Mouse (Mus musculus): ENCODE results near the gene Clec12a. TPM values are rescaled to one million over a fixed set of nuclear protein-coding genes. Genes with fewer than 3 reads are reported as not detected.
"Not testable (repeated sequence)": the region's sequence is repeated elsewhere in the genome, so short reads cannot be mapped to it uniquely, and the experiment has no call there.

Clec12a gene
- polyA plus RNA-seq (2012; rRNA removed): 5.3 and 6.8 TPM in 2 replicates

DNA sequence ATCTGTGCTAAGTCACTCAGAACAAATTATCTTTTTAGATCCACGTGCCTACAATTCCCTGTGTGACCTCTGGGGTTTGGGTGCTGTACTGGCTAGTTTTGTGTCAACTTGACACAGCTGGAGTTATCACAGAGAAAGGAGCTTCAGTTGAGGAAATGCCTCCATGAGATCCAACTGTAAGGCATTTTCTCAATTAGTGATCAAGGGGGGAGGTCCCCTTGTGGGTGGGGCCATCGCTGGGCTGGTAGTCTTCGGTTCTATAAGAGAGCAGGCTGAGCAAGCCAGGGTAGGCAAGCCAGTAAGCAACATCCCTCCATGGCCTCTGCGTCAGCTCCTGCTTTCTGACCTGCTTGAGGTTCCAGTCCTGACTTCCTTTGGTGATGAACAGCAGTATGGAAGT is at the start of gene Clec12a:
Gene Clec12a (plus strand): TSS at position 301 of the 400 bp plus-strand sequence.
- H3K36me3 ChIP-seq (ENCODE audit: control insufficient read depth, insufficient read depth, low read length); H3K27ac ChIP-seq (ENCODE audit: insufficient read depth, low read length); H3K4me3 ChIP-seq (ENCODE audit: extremely low read depth, insufficient read depth, insufficient read length); H3K4me1 ChIP-seq (ENCODE audit: control insufficient read depth, insufficient read depth, insufficient read length); H3K27me3 ChIP-seq (ENCODE audit: control insufficient read depth, insufficient read depth, low read length); DNase-seq (ENCODE audit: low read depth in 1 of 2, low spot score in 2 of 2): not testable (repeated sequence)
- 85% methylated on average over 4 of the region's 4 CpGs for WGBS

DNA sequence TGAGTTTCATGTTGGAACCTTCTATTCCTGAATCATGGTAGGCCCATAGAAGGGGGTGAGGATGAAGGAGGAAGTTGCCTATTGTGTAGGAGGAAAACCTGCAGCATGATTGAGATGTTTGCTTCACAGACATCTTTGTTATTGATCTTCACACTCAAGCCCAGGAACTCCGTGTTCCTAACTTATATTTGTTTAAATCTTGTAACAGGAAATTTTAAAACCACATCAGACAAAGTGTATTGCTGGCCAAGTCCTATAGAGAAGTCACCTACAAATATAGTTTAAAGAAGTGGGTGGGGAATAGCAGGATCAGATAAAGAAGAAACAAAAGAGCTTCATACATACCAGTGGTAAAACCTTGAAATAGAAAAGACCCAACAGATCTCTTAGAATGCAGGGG is 38.3 kb upstream of the Clec12a start:
- Histone ChIP-seq H3K36me3 (ENCODE audit: control insufficient read depth, insufficient read depth, low read length) (no peaks in the 10 kb centered on the region), H3K4me1 (ENCODE audit: control insufficient read depth, insufficient read depth, insufficient read length) (no peaks in the 10 kb centered on the region; the same call in 1 of the 2 replicates), H3K27me3 (ENCODE audit: control insufficient read depth, insufficient read depth, low read length) (no peaks in the 10 kb centered on the region), H3K27ac (ENCODE audit: insufficient read depth, low read length) (no peak overlapping the region), H3K4me3 (ENCODE audit: extremely low read depth, insufficient read depth, insufficient read length) (no peak overlapping the region)
- TF ChIP-seq POLR2A (IDR thresholded peaks at IDR 0.05; ENCODE audit: low read depth, low read length) (no peak), CTCF (IDR thresholded peaks at IDR 0.05; ENCODE audit: extremely low read depth, insufficient read depth, insufficient read length, insufficient replicate concordance) (no peak)
- no peak for DNase-seq (ENCODE audit: low read depth in 1 of 2, low spot score in 2 of 2)
- WGBS: 12% methylated on average over 1 of the region's 1 CpGs

- no peaks in the 10 kb centered on the region for H3K27me3 ChIP-seq (ENCODE audit: control insufficient read depth, insufficient read depth, low read length)
- H3K4me1 ChIP-seq (ENCODE audit: control insufficient read depth, insufficient read depth, insufficient read length): peaks cover 7% of the 10 kb centered on the region; the same call in 1 of the 2 replicates
- no peak for DNase-seq (ENCODE audit: low read depth in 1 of 2, low spot score in 2 of 2)
- no peak overlapping the region for H3K27ac ChIP-seq (ENCODE audit: insufficient read depth, low read length)
- H3K36me3 ChIP-seq (ENCODE audit: control insufficient read depth, insufficient read depth, low read length): no peaks in the 10 kb centered on the region
- 36% methylated on average over 3 of the region's 3 CpGs for WGBS
- no peak overlapping the region for H3K4me3 ChIP-seq (ENCODE audit: extremely low read depth, insufficient read depth, insufficient read length)
- TF ChIP-seq CTCF (IDR thresholded peaks at IDR 0.05; ENCODE audit: extremely low read depth, insufficient read depth, insufficient read length, insufficient replicate concordance): no peak
- no peak for TF ChIP-seq POLR2A (IDR thresholded peaks at IDR 0.05; ENCODE audit: low read depth, low read length)
Measured at GRCm38 (mm10) chr6:129312499-129312898, 30.0 kb upstream of the Clec12a start.

DNA sequence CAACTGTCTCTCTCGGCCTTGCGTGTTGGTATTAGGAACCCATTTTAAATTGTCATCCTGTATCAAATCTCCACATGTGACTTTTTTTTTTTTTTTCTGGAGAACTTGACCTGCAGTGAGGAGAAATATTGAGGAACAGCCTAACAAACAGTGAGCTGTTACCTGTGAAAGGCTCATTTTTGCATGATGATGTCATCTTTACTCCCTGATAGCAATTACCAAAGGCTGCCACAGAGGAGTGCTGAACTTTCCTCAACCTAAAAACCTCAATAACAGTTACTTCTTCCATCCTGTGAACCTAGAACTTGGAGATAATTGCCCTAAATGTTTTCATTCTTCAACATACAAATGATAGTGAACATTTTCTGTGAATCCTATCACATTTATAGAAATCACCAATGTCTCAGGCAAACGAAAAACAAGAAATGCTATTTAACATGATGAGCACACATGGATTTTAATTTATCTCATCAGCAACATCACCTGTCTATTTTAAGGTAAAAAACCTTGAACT is 27.8 kb upstream of the Clec12a start:
- no peaks in the 10 kb centered on the region for H3K27me3 ChIP-seq (ENCODE audit: control insufficient read depth, insufficient read depth, low read length)
- no peak for TF ChIP-seq POLR2A (IDR thresholded peaks at IDR 0.05; ENCODE audit: low read depth, low read length)
- no peak for TF ChIP-seq CTCF (IDR thresholded peaks at IDR 0.05; ENCODE audit: extremely low read depth, insufficient read depth, insufficient read length, insufficient replicate concordance)
- H3K36me3 ChIP-seq (ENCODE audit: control insufficient read depth, insufficient read depth, low read length): no peaks in the 10 kb centered on the region
- peaks cover 7% of the 10 kb centered on the region; the same call in 1 of the 2 replicates for H3K4me1 ChIP-seq (ENCODE audit: control insufficient read depth, insufficient read depth, insufficient read length)
- H3K27ac ChIP-seq (ENCODE audit: insufficient read depth, low read length): no peak overlapping the region
- no peak for DNase-seq (ENCODE audit: low read depth in 1 of 2, low spot score in 2 of 2)
- WGBS: 79% methylated on average over 3 of the region's 3 CpGs
- H3K4me3 ChIP-seq (ENCODE audit: extremely low read depth, insufficient read depth, insufficient read length): no peak overlapping the region

DNA sequence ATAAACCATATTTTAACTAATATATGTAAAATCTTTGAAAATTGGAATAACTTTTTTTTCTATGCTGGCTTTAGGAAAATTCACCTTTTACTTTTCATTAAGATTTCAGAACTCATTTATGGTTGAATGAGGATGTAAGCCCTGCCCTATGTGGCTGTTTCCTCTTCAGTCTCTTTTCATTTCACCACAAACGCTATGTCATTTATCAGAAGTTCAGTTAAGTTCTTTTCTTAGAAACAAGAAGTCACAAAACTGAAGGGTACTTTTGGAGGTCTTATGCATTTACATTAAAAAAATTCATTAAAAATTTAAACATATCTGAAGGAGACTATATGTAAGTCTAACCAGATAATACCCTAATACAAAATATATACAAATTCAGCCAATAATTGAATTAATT is 26.8 kb upstream of the Clec12a start:
- Histone ChIP-seq H3K27me3 (ENCODE audit: control insufficient read depth, insufficient read depth, low read length) (no peaks in the 10 kb centered on the region), H3K27ac (ENCODE audit: insufficient read depth, low read length) (no peak overlapping the region), H3K4me1 (ENCODE audit: control insufficient read depth, insufficient read depth, insufficient read length) (peaks cover 7% of the 10 kb centered on the region; the same call in 1 of the 2 replicates), H3K36me3 (ENCODE audit: control insufficient read depth, insufficient read depth, low read length) (no peaks in the 10 kb centered on the region), H3K4me3 (ENCODE audit: extremely low read depth, insufficient read depth, insufficient read length) (no peak overlapping the region)
- DNase-seq (ENCODE audit: low read depth in 1 of 2, low spot score in 2 of 2): peak in 1 of 2 experiments; percentile 37
- TF ChIP-seq POLR2A (IDR thresholded peaks at IDR 0.05; ENCODE audit: low read depth, low read length): no peak
- WGBS: 3% methylated on average over 1 of the region's 1 CpGs

- H3K36me3 ChIP-seq (ENCODE audit: control insufficient read depth, insufficient read depth, low read length): no peaks in the 10 kb centered on the region
- H3K4me3 ChIP-seq (ENCODE audit: extremely low read depth, insufficient read depth, insufficient read length): no peak overlapping the region
- WGBS: 69% methylated on average over 2 of the region's 2 CpGs
- TF ChIP-seq POLR2A (IDR thresholded peaks at IDR 0.05; ENCODE audit: low read depth, low read length): no peak
- TF ChIP-seq CTCF (IDR thresholded peaks at IDR 0.05; ENCODE audit: extremely low read depth, insufficient read depth, insufficient read length, insufficient replicate concordance): no peak
- no peaks in the 10 kb centered on the region for H3K27me3 ChIP-seq (ENCODE audit: control insufficient read depth, insufficient read depth, low read length)
- H3K27ac ChIP-seq (ENCODE audit: insufficient read depth, low read length): no peak overlapping the region; the same call in 1 of the 2 replicates
- DNase-seq (ENCODE audit: low read depth in 1 of 2, low spot score in 2 of 2): no peak
- peaks cover 9% of the 10 kb centered on the region; the same call in 1 of the 2 replicates for H3K4me1 ChIP-seq (ENCODE audit: control insufficient read depth, insufficient read depth, insufficient read length)
Measured at GRCm38 (mm10) chr6:129316463-129316862, 26.0 kb upstream of the Clec12a start.

DNA sequence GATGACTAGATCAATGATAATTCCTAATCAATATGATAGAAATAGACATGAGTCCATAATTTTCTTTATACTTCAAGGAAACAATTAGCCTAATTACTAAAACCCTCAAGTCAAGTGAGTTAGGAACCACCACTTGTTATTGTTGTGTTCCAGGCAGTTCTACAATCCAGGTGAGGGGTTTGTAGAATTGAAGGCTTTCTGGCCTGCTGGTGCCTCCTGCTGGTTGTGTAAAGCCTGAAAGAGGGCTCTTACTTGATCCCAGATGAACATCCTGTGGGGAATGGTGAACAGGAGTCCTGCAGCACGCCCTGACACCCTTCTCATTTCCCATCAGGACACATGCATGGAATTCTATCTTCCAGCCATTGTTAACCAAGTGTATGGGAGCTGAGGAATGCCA is 24.1 kb upstream of the Clec12a start:
- 45% methylated on average over 1 of the region's 1 CpGs for WGBS
- DNase-seq (ENCODE audit: low read depth in 1 of 2, low spot score in 2 of 2): peak in 1 of 2 experiments; percentile 32
- H3K36me3 ChIP-seq (ENCODE audit: control insufficient read depth, insufficient read depth, low read length): no peaks in the 10 kb centered on the region
- no peaks in the 10 kb centered on the region for H3K27me3 ChIP-seq (ENCODE audit: control insufficient read depth, insufficient read depth, low read length)
- H3K4me3 ChIP-seq (ENCODE audit: extremely low read depth, insufficient read depth, insufficient read length): no peak overlapping the region
- no peak overlapping the region for H3K27ac ChIP-seq (ENCODE audit: insufficient read depth, low read length)
- peaks cover 9% of the 10 kb centered on the region; the same call in 1 of the 2 replicates for H3K4me1 ChIP-seq (ENCODE audit: control insufficient read depth, insufficient read depth, insufficient read length)
- TF ChIP-seq CTCF (IDR thresholded peaks at IDR 0.05; ENCODE audit: extremely low read depth, insufficient read depth, insufficient read length, insufficient replicate concordance) (peak; percentile 52; the same call in 1 of the 2 replicates), POLR2A (IDR thresholded peaks at IDR 0.05; ENCODE audit: low read depth, low read length) (no peak)
